Mouse (Mus musculus) lung, embryonic 16.5 days (tissue): ENCODE measurements around the gene Ccdc110. TPM values are rescaled to one million over a fixed set of nuclear protein-coding genes. Genes with fewer than 3 reads are reported as not detected.

Source experiments
- ATAC-seq: fragments of 200-750 bp; cut with Nextera tagmentation; 2 replicates; pipeline ENCODE4 v1.8.0; 2017; ENCODE audit warnings: low read depth, mild to moderate bottlenecking, moderate library complexity
- H3K27ac ChIP-seq: fragments of 300-500 bp; sonication (generic); 2 replicates; pipeline ENCODE4 v1.5.1; 2014; ENCODE audit warnings: mild to moderate bottlenecking, control low read depth, low read length
- H3K27me3 ChIP-seq: fragments of 300-500 bp; sonication (generic); 2 replicates; pipeline ENCODE4 v1.6.1; 2014; ENCODE audit warnings: low read depth, low read length, mixed read lengths; ENCODE audit not compliant: control insufficient read depth, insufficient read depth
- H3K36me3 ChIP-seq: fragments of 300-500 bp; sonication (generic); 2 replicates; pipeline ENCODE4 v1.6.1; 2014; ENCODE audit warnings: low read length; ENCODE audit not compliant: control insufficient read depth, insufficient read depth
- H3K4me1 ChIP-seq: fragments of 300-500 bp; sonication (generic); replicated peaks from 2 replicates; pipeline ENCODE4 v1.6.1; 2014; ENCODE audit warnings: low read length, mixed read lengths; ENCODE audit not compliant: control insufficient read depth, insufficient read depth
- H3K4me2 ChIP-seq: fragments of 300-500 bp; sonication (generic); 2 replicates; pipeline ENCODE4 v1.6.1; 2014; ENCODE audit warnings: low read depth, low read length, control low read depth
- H3K4me3 ChIP-seq: fragments of 300-500 bp; sonication (generic); 2 replicates; pipeline ENCODE4 v1.5.1; 2014; ENCODE audit warnings: mild to moderate bottlenecking, low read length, control low read depth
- H3K9ac ChIP-seq: fragments of 300-500 bp; sonication (generic); 2 replicates; pipeline ENCODE4 v1.6.1; 2014; ENCODE audit warnings: low read length, control low read depth
- H3K9me3 ChIP-seq: fragments of 300-500 bp; sonication (generic); 2 replicates; pipeline ENCODE4 v1.6.1; 2016; ENCODE audit warnings: low read length; ENCODE audit not compliant: control insufficient read depth
- WGBS: fragments of 180-500 bp; shearing (Covaris S2); extraction: QIAGEN DNeasy Blood & Tissue Kit; methylation state at CpG from one replicate; pipeline ENCODE4 v1.1.7; 2014; 5-methylcytosine and 5-hydroxymethylcytosine counted together
- polyA plus RNA-seq: library from polyadenylated mRNA; unstranded; fragments of >200 nt; fragmentation: Nextera tagmentation; extraction: Ambion mirVana; gene quantifications from 2 replicates; pipeline ENCODE4 v1.2.1, GENCODE M21; 2015

Ccdc110 gene
- polyA plus RNA-seq, 1 experiment from 2014 or later: not detected

- ATAC-seq: no peak
- Histone ChIP-seq H3K4me2 (no peak overlapping the region), H3K27me3 (no peaks in the 10 kb centered on the region), H3K9ac (no peak overlapping the region), H3K4me1 (no peaks in the 10 kb centered on the region), H3K27ac (no peak overlapping the region), H3K4me3 (no peak overlapping the region), H3K9me3 (no peaks in the 10 kb centered on the region), H3K36me3 (no peaks in the 10 kb centered on the region)
- WGBS: 48% methylated on average over 2 of the region's 2 CpGs
These were observed 16.2 kb downstream of the Ccdc110 start for GRCm38 (mm10) chr8:45950622-45951021.

- no peak overlapping the region for H3K4me3 ChIP-seq
- H3K27me3 ChIP-seq: no peaks in the 10 kb centered on the region
- H3K27ac ChIP-seq: no peak overlapping the region
- no peak overlapping the region for H3K4me2 ChIP-seq
- 93% methylated on average over 12 of the region's 12 CpGs for WGBS
- no peak for ATAC-seq
- no peak overlapping the region for H3K9ac ChIP-seq
- H3K9me3 ChIP-seq: peaks cover 7% of the 10 kb centered on the region; the same call in 1 of the 2 replicates
- peaks cover 3% of the 10 kb centered on the region; the same call in 1 of the 2 replicates for H3K36me3 ChIP-seq
- peaks cover under 1% of the 10 kb centered on the region for H3K4me1 ChIP-seq
These were observed 36.5 kb downstream of the Ccdc110 start for GRCm38 (mm10) chr8:45970894-45971293.

GRCm38 (mm10) chr8:45973988-45974505 lies 39.6 kb downstream of the Ccdc110 start:
- no peaks in the 10 kb centered on the region for H3K27me3 ChIP-seq
- peak overlapping the region; percentile 79; the same call in 1 of the 2 replicates for H3K27ac ChIP-seq
- 71% methylated on average over 8 of the region's 8 CpGs for WGBS
- peak overlapping the region; percentile 88; the same call in 1 of the 2 replicates for H3K4me3 ChIP-seq
- H3K4me1 ChIP-seq: peaks cover 6% of the 10 kb centered on the region
- peak overlapping the region; percentile 77; the same call in 1 of the 2 replicates for H3K9ac ChIP-seq
- peak overlapping the region; percentile 83 for H3K4me2 ChIP-seq
- peaks cover 10% of the 10 kb centered on the region for H3K36me3 ChIP-seq
- no peak for ATAC-seq
- H3K9me3 ChIP-seq: peaks cover 7% of the 10 kb centered on the region; the same call in 1 of the 2 replicates

- peak; percentile 98 for ATAC-seq
- peaks cover 6% of the 10 kb centered on the region for H3K4me1 ChIP-seq
- under 1% methylated on average over 57 of the region's 57 CpGs for WGBS
- H3K4me3 ChIP-seq: peak within 1 kb of the TSS; percentile 88
- peak within 1 kb of the TSS; percentile 77 for H3K9ac ChIP-seq
- peak within 1 kb of the TSS; percentile 79 for H3K27ac ChIP-seq
- peaks cover 10% of the 10 kb centered on the region for H3K36me3 ChIP-seq
- H3K27me3 ChIP-seq: no peaks in the 10 kb centered on the region
- H3K9me3 ChIP-seq: peaks cover 7% of the 10 kb centered on the region; the same call in 1 of the 2 replicates
- H3K4me2 ChIP-seq: peak within 1 kb of the TSS; percentile 83
These were observed 40.9 kb downstream of the Ccdc110 start, which contains the start of the genes 1700029J07Rik and Ufsp2 for GRCm38 (mm10) chr8:45975126-45975836. 1700029J07Rik (minus strand) TSS chr8:45975252. Ufsp2 (plus strand) TSS chr8:45975528.

DNA sequence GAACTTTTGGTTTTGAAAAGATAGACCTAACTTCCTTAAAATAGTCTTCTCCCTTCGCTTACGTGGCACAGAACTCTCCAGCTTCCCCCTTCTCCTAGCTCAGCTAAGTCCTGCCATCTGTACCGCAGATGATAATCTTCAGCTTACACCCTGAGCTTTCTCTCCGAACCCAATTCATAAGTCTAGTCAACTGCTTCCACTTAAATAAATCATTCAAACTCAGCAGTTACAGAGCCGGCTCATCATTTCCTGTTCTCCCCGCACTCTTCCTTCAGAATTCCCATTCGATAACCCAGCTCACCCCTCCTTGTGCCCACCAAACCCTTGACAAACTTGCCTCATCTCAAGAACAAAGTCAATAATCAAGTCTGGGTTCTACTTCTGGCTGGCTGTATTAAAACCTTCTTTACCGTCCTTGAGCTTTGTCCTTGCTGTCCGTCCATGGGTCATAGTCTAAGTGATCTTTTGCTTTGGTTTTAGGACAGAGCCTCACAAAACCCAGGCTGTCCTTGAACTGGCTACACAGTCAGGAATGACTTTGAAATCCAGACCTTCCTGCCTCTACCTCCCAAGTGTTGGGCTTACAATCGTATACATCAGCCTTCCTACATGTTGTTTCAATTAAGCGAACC lies 41.5 kb downstream of the Ccdc110 start:
- H3K36me3 ChIP-seq: peaks cover 12% of the 10 kb centered on the region
- peak; percentile 17; the same call in 1 of the 2 replicates for ATAC-seq
- no peaks in the 10 kb centered on the region for H3K27me3 ChIP-seq
- peak overlapping the region; percentile 88 for H3K4me3 ChIP-seq
- H3K9ac ChIP-seq: peak overlapping the region; percentile 77
- peaks cover 4% of the 10 kb centered on the region; the same call in 1 of the 2 replicates for H3K9me3 ChIP-seq
- WGBS: 46% methylated on average over 11 of the region's 11 CpGs
- peaks cover 6% of the 10 kb centered on the region for H3K4me1 ChIP-seq
- H3K4me2 ChIP-seq: peak overlapping the region; percentile 83
- peak overlapping the region; percentile 75 for H3K27ac ChIP-seq

DNA sequence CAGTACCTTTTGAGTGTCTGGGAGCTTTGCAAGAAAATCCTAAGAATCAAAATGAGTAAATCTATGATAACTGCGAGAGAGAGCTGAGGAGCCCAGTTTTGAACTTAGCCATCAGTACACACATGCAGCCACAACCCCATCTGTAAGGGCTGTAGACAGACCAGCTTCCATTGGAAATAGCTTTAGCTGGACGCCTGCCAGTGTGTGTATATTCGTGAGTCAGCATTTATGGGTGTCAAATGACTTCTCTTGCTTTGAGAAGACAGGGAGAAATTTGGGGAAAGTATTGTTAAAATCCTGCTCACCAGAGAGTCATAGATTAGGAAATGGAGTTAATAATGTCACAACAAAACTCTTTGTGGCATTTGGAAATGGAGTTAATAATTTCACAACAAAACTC lies 52.2 kb downstream of the Ccdc110 start:
- Histone ChIP-seq H3K27ac (no peak overlapping the region), H3K4me2 (no peak overlapping the region), H3K27me3 (no peaks in the 10 kb centered on the region), H3K4me3 (no peak overlapping the region), H3K9ac (no peak overlapping the region), H3K4me1 (no peaks in the 10 kb centered on the region), H3K9me3 (no peaks in the 10 kb centered on the region), H3K36me3 (peaks cover 22% of the 10 kb centered on the region)
- ATAC-seq: no peak
- WGBS: 43% methylated on average over 3 of the region's 3 CpGs

GRCm38 (mm10) chr8:45988189-45988588 lies 53.8 kb downstream of the Ccdc110 start:
- Histone ChIP-seq H3K27me3 (no peaks in the 10 kb centered on the region), H3K9me3 (no peaks in the 10 kb centered on the region), H3K27ac (no peak overlapping the region), H3K36me3 (peaks cover 13% of the 10 kb centered on the region; the same call in 1 of the 2 replicates), H3K4me3 (no peak overlapping the region), H3K4me1 (no peaks in the 10 kb centered on the region), H3K4me2 (no peak overlapping the region), H3K9ac (no peak overlapping the region)
- 49% methylated on average over 2 of the region's 2 CpGs for WGBS
- no peak for ATAC-seq

GRCm38 (mm10) chr8:45990631-45991310 lies 56.4 kb downstream of the Ccdc110 start:
- no peak for ATAC-seq
- Histone ChIP-seq H3K4me3 (no peak overlapping the region), H3K4me1 (no peaks in the 10 kb centered on the region), H3K27ac (no peak overlapping the region), H3K9ac (no peak overlapping the region), H3K4me2 (no peak overlapping the region), H3K9me3 (no peaks in the 10 kb centered on the region), H3K36me3 (peaks cover 20% of the 10 kb centered on the region), H3K27me3 (no peaks in the 10 kb centered on the region)
- 86% methylated on average over 4 of the region's 4 CpGs for WGBS
